Mouse (Mus musculus): ENCODE data around the gene Brinp1.

DNA sequence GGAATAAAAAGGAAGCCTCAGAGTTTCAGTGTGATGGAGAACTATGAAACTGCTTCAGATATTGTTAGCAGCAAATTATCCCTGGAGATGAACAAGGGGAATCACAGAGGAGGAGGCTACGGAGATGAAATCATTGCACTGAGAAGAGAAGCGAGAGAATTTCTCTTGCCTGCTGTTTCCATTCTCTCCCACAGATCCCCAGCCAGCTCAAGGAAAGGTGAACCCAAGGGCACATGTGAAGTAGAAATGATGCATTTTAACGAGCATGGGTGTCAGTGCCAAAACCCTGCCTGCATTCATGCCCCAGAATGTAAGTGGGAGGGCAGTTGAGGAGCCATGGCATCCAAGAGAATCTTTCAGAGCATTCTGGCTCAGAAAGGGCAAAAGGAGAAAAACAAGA, 104.5 kb downstream of the Brinp1 start:
- TF ChIP-seq CTCF (IDR thresholded peaks at IDR 0.05; ENCODE audit: extremely low read depth, insufficient read depth, insufficient read length, insufficient replicate concordance) (no peak), POLR2A (IDR thresholded peaks at IDR 0.05; ENCODE audit: low read depth, low read length) (no peak)

Measured in spleen, adult 2 months (tissue).